Mouse (Mus musculus) layer of hippocampus, adult 6 months (tissue): ENCODE measurements around the gene Mcm2. TPM values are rescaled to one million over a fixed set of nuclear protein-coding genes. Genes with fewer than 3 reads are reported as not detected.

Experiments used
- long read RNA-seq, 2 experiments: library from polyadenylated mRNA; unstranded; transcript quantifications; one replicate each; pipeline ENCODE4 v2.0.0; 2019 to 2020
- polyA plus RNA-seq: library from polyadenylated mRNA; unstranded; fragments of <200 nt; fragmentation: Nextera tagmentation; gene quantifications from 2 replicates; pipeline ENCODE4 v1.2.3, GENCODE M21; 2021

Mcm2 gene
- polyA plus RNA-seq = 3.4 and 4.5 TPM in 2 replicates
- long read RNA-seq, experiment 1, transcript Mcm2-201 (16 exons, 3,371 nt) = major isoform, 10 of 12 reads
- long read RNA-seq, experiment 1, partial matches to known transcripts = 2 of 12 reads
- long read RNA-seq, experiment 1, other reads (novel, unspliced or antisense) = 0 of 12 reads
- long read RNA-seq, experiment 2, transcript Mcm2-201 (16 exons, 3,371 nt) = major isoform, 52 of 56 reads
- long read RNA-seq, experiment 2, partial matches to known transcripts = 0 of 56 reads
- long read RNA-seq, experiment 2, other reads (novel, unspliced or antisense) = 4 of 56 reads

DNA sequence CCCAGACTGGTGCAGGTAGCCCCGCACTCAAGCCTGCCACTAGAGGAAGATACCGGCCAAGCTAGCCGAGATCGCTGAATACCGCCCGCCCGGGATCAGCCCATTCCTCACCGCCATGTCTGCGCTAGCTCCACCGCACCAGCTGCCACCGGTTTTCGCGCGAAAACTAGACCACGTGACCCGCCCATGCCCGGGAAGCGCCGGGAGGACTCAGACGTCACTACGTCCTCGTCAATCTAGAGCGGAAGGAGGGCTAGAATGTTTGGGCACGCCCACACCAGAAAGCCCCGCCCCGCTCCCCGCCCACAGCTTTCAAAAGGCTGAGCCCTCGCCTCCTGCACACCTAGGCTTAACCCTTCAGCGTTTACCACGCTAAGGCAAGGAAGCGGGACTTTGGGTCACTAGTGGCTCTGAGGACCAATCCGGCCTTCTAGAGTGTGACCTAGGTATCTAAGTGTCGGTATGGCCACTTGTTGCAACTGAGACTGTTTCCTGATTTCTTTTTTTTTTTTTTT, at the start of gene Mcm2:
Gene Mcm2, minus strand, starts transcription at position 247 of the 515 bp plus-strand sequence.

GRCm38 (mm10) chr6:88901947-88902820, 3.6 kb upstream of the Mcm2 start, which contains the start of gene Tpra1:
Gene Tpra1 (plus strand): TSS chr6:88902251.

DNA sequence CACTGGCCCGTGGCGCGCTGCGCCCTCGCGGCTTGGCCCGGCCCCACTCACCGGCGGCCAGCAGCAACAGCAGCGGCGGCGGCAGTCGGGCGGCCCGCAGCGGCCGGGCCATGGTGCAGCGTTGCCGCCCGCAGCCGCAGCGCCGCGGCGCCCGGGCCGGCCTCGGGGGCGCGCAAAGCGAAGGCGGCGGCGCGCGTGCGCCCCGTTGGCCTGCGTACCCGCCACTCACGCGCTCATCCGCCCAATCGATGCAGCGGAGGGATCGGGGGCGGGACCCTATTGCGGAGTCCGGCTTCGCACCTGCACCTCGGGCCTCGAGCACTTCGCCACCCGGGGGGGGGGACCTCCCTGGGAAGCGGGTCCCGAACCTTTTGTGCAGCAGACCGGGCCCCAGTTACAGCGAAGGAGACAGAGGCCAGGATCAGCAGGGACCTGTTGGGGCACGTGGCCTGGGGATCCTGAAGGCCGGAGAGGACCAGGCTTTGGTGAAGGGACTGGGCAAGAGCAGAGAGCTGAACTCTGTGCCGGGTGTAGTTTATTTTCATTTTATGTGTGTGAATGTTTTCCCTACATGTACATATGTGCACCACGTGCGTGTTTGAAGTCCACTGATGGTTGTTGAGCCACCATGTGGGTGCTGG, 23.6 kb downstream of the Mcm2 start, which contains the start of gene Podxl2:
Gene Podxl2, minus strand, starts transcription at position 177 of the 641 bp plus-strand sequence.

GRCm38 (mm10) chr6:88841781-88842689, 56.5 kb downstream of the Mcm2 start, which contains the start of gene Abtb1:
Gene Abtb1 (minus strand): TSS chr6:88841984.

Other genes with a start within 250 kb of the Mcm2 start
- 235 and 284 TPM in 2 replicates for gene Mgll, start 174.4 kb downstream of the Mcm2 start, polyA plus RNA-seq
- gene Abtb1, start 56.8 kb downstream of the Mcm2 start, polyA plus RNA-seq = 27.8 and 28.3 TPM in 2 replicates
- 64.1 and 85.2 TPM in 2 replicates for gene Podxl2, start 23.7 kb downstream of the Mcm2 start, polyA plus RNA-seq
- 38.0 and 38.6 TPM in 2 replicates for gene Tpra1, start 3.5 kb upstream of the Mcm2 start, polyA plus RNA-seq